Mouse (Mus musculus): ENCODE results near the gene Disp2. TPM values are rescaled to one million over a fixed set of nuclear protein-coding genes. Genes with fewer than 3 reads are reported as not detected.

Disp2 gene
- polyA plus RNA-seq, 1 experiment from 2014 or later, result 87.0 TPM

GRCm38 (mm10) chr2:118778418-118778817 lies 1.1 kb upstream of the Disp2 start:
- Histone ChIP-seq H3K4me2 (ENCODE audit: low read length) (no peak overlapping the region), H3K4me1 (ENCODE audit: control insufficient read depth, insufficient read depth, low read depth, low read length) (peaks cover 18% of the 10 kb centered on the region), H3K4me3 (ENCODE audit: low read length) (no peak overlapping the region), H3K9me3 (ENCODE audit: control insufficient read depth, low read length) (no peaks in the 10 kb centered on the region), H3K36me3 (ENCODE audit: control insufficient read depth, insufficient read depth, low read length) (no peaks in the 10 kb centered on the region), H3K27me3 (replicated peaks; ENCODE audit: control insufficient read depth, insufficient read depth, low read length) (no peaks in the 10 kb centered on the region), H3K27ac (ENCODE audit: low read depth, low read length) (no peak overlapping the region), H3K9ac (ENCODE audit: low read depth, low read length) (no peak overlapping the region)
- ATAC-seq, result no peak
- WGBS, result 85% methylated on average over 4 of the region's 4 CpGs

- peak; percentile 38 for ATAC-seq
- Histone ChIP-seq H3K27me3 (replicated peaks; ENCODE audit: control insufficient read depth, insufficient read depth, low read length) (no peaks in the 10 kb centered on the region), H3K4me2 (ENCODE audit: low read length) (peak overlapping the region; percentile 71), H3K4me3 (ENCODE audit: low read length) (peak overlapping the region; percentile 62), H3K9ac (ENCODE audit: low read depth, low read length) (peak overlapping the region; percentile 78; the same call in 1 of the 2 replicates), H3K27ac (ENCODE audit: low read depth, low read length) (peak overlapping the region; percentile 89), H3K9me3 (ENCODE audit: control insufficient read depth, low read length) (no peaks in the 10 kb centered on the region), H3K36me3 (ENCODE audit: control insufficient read depth, insufficient read depth, low read length) (no peaks in the 10 kb centered on the region), H3K4me1 (ENCODE audit: control insufficient read depth, insufficient read depth, low read depth, low read length) (peaks cover 18% of the 10 kb centered on the region)
- WGBS, result 5% methylated on average over 10 of the region's 10 CpGs
Observed at GRCm38 (mm10) chr2:118779065-118779464, 454 bp upstream of the Disp2 start.

- Histone ChIP-seq H3K4me1 (ENCODE audit: control insufficient read depth, insufficient read depth, low read depth, low read length) (peaks cover 15% of the 10 kb centered on the region), H3K27ac (ENCODE audit: low read depth, low read length) (no peak overlapping the region), H3K9me3 (ENCODE audit: control insufficient read depth, low read length) (no peaks in the 10 kb centered on the region), H3K4me2 (ENCODE audit: low read length) (peak overlapping the region; percentile 71), H3K27me3 (replicated peaks; ENCODE audit: control insufficient read depth, insufficient read depth, low read length) (no peaks in the 10 kb centered on the region), H3K36me3 (ENCODE audit: control insufficient read depth, insufficient read depth, low read length) (peaks cover under 1% of the 10 kb centered on the region), H3K4me3 (ENCODE audit: low read length) (peak overlapping the region; percentile 62), H3K9ac (ENCODE audit: low read depth, low read length) (peak overlapping the region; percentile 78; the same call in 1 of the 2 replicates)
- no peak for ATAC-seq
- 71% methylated on average over 1 of the region's 1 CpGs for WGBS
Observed at GRCm38 (mm10) chr2:118781115-118781514, 1.6 kb downstream of the Disp2 start.

- Histone ChIP-seq H3K9me3 (ENCODE audit: control insufficient read depth, low read length) (no peaks in the 10 kb centered on the region), H3K4me2 (ENCODE audit: low read length) (no peak overlapping the region), H3K36me3 (ENCODE audit: control insufficient read depth, insufficient read depth, low read length) (peaks cover 4% of the 10 kb centered on the region), H3K9ac (ENCODE audit: low read depth, low read length) (no peak overlapping the region), H3K4me1 (ENCODE audit: control insufficient read depth, insufficient read depth, low read depth, low read length) (peaks cover 12% of the 10 kb centered on the region), H3K4me3 (ENCODE audit: low read length) (no peak overlapping the region), H3K27ac (ENCODE audit: low read depth, low read length) (no peak overlapping the region), H3K27me3 (replicated peaks; ENCODE audit: control insufficient read depth, insufficient read depth, low read length) (no peaks in the 10 kb centered on the region)
- ATAC-seq, result no peak
- 73% methylated on average over 4 of the region's 4 CpGs for WGBS
Observed at GRCm38 (mm10) chr2:118782303-118782702, 2.8 kb downstream of the Disp2 start.

GRCm38 (mm10) chr2:118783093-118783492 lies 3.6 kb downstream of the Disp2 start:
- Histone ChIP-seq H3K4me3 (ENCODE audit: low read length) (no peak overlapping the region), H3K27me3 (replicated peaks; ENCODE audit: control insufficient read depth, insufficient read depth, low read length) (no peaks in the 10 kb centered on the region), H3K36me3 (ENCODE audit: control insufficient read depth, insufficient read depth, low read length) (peaks cover 11% of the 10 kb centered on the region), H3K9ac (ENCODE audit: low read depth, low read length) (no peak overlapping the region), H3K27ac (ENCODE audit: low read depth, low read length) (no peak overlapping the region), H3K4me2 (ENCODE audit: low read length) (no peak overlapping the region), H3K9me3 (ENCODE audit: control insufficient read depth, low read length) (no peaks in the 10 kb centered on the region), H3K4me1 (ENCODE audit: control insufficient read depth, insufficient read depth, low read depth, low read length) (peaks cover 12% of the 10 kb centered on the region)
- no peak for ATAC-seq
- 69% methylated on average over 5 of the region's 5 CpGs for WGBS

GRCm38 (mm10) chr2:118783663-118784062 lies 4.1 kb downstream of the Disp2 start:
- H3K9ac ChIP-seq (ENCODE audit: low read depth, low read length), result no peak overlapping the region
- H3K4me2 ChIP-seq (ENCODE audit: low read length), result no peak overlapping the region
- H3K27me3 ChIP-seq (replicated peaks; ENCODE audit: control insufficient read depth, insufficient read depth, low read length), result no peaks in the 10 kb centered on the region
- no peak for ATAC-seq
- no peak overlapping the region for H3K27ac ChIP-seq (ENCODE audit: low read depth, low read length)
- peaks cover 13% of the 10 kb centered on the region for H3K36me3 ChIP-seq (ENCODE audit: control insufficient read depth, insufficient read depth, low read length)
- H3K4me3 ChIP-seq (ENCODE audit: low read length), result no peak overlapping the region
- 90% methylated on average over 7 of the region's 7 CpGs for WGBS
- peaks cover 12% of the 10 kb centered on the region for H3K4me1 ChIP-seq (ENCODE audit: control insufficient read depth, insufficient read depth, low read depth, low read length)
- H3K9me3 ChIP-seq (ENCODE audit: control insufficient read depth, low read length), result no peaks in the 10 kb centered on the region

- Histone ChIP-seq H3K9ac (ENCODE audit: low read depth, low read length) (no peak overlapping the region), H3K27ac (ENCODE audit: low read depth, low read length) (no peak overlapping the region), H3K27me3 (replicated peaks; ENCODE audit: control insufficient read depth, insufficient read depth, low read length) (no peaks in the 10 kb centered on the region), H3K4me3 (ENCODE audit: low read length) (no peak overlapping the region), H3K36me3 (ENCODE audit: control insufficient read depth, insufficient read depth, low read length) (peaks cover 21% of the 10 kb centered on the region), H3K4me2 (ENCODE audit: low read length) (no peak overlapping the region), H3K4me1 (ENCODE audit: control insufficient read depth, insufficient read depth, low read depth, low read length) (no peaks in the 10 kb centered on the region; the same call in none of the 2 replicates), H3K9me3 (ENCODE audit: control insufficient read depth, low read length) (no peaks in the 10 kb centered on the region)
- ATAC-seq, result no peak
- 92% methylated on average over 5 of the region's 5 CpGs for WGBS
Observed at GRCm38 (mm10) chr2:118786525-118786924, 7.0 kb downstream of the Disp2 start.

GRCm38 (mm10) chr2:118789501-118789900 lies 10.0 kb downstream of the Disp2 start:
- Histone ChIP-seq H3K4me1 (ENCODE audit: control insufficient read depth, insufficient read depth, low read depth, low read length) (no peaks in the 10 kb centered on the region; the same call in none of the 2 replicates), H3K27me3 (replicated peaks; ENCODE audit: control insufficient read depth, insufficient read depth, low read length) (no peaks in the 10 kb centered on the region), H3K4me2 (ENCODE audit: low read length) (no peak overlapping the region), H3K9ac (ENCODE audit: low read depth, low read length) (no peak overlapping the region), H3K4me3 (ENCODE audit: low read length) (no peak overlapping the region), H3K9me3 (ENCODE audit: control insufficient read depth, low read length) (no peaks in the 10 kb centered on the region), H3K27ac (ENCODE audit: low read depth, low read length) (no peak overlapping the region), H3K36me3 (ENCODE audit: control insufficient read depth, insufficient read depth, low read length) (peaks cover 35% of the 10 kb centered on the region)
- peak; percentile 37; the same call in 1 of the 2 replicates for ATAC-seq
- WGBS, result 74% methylated on average over 11 of the region's 11 CpGs

- Histone ChIP-seq H3K36me3 (ENCODE audit: control insufficient read depth, insufficient read depth, low read length) (peaks cover 35% of the 10 kb centered on the region), H3K9me3 (ENCODE audit: control insufficient read depth, low read length) (no peaks in the 10 kb centered on the region), H3K4me2 (ENCODE audit: low read length) (peak overlapping the region; percentile 37), H3K4me1 (ENCODE audit: control insufficient read depth, insufficient read depth, low read depth, low read length) (no peaks in the 10 kb centered on the region; the same call in none of the 2 replicates), H3K9ac (ENCODE audit: low read depth, low read length) (no peak overlapping the region), H3K27ac (ENCODE audit: low read depth, low read length) (no peak overlapping the region), H3K4me3 (ENCODE audit: low read length) (no peak overlapping the region), H3K27me3 (replicated peaks; ENCODE audit: control insufficient read depth, insufficient read depth, low read length) (no peaks in the 10 kb centered on the region)
- ATAC-seq, result peak; percentile 53
- 51% methylated on average over 12 of the region's 12 CpGs for WGBS
Observed at GRCm38 (mm10) chr2:118790221-118790550, 10.7 kb downstream of the Disp2 start.
